ENCODE assay signal across 29 mouse cellular contexts in the genomic region with DNA sequence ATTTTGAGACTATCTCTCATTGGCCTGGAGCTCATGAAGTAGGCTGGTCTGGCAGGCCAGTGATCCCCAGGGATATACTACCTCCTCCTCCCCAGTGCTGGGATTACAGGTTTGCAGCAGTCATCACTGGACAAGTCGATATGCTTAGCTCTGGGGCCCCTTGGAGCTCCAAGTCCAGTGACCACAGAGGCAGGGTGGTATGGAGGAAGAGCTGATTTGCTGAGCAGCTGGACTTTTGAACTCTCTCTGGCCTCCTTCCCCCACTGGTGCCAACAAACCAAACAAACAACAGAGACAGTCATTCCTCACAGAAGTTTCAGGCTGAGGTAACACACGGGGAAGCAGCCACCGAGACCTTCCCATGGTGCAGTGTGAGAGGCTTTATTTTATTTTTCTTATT.
DNase-seq lines count a peak whose midpoint lies in the region; ATAC-seq lines count a peak whose summit lies in the region.
"Had no signal": no experiment of that assay in that cellular context is flagged by ENCODE, and none has a peak within 500 bp of the region (broad histone marks: within the 10 kb centered on the region; RNA-seq: fewer than 3 reads in every experiment).

No protein-coding gene starts in this region.

- peaks cover 38% of the 10 kb centered on the region for H3K4me1 ChIP-seq in heart, embryonic 10.5 days
- peaks cover 30% of the 10 kb centered on the region for H3K4me1 ChIP-seq in heart, embryonic 12.5 days (replicated peaks)
- H3K4me1 ChIP-seq in intestine, embryonic 16.5 days (ENCODE audit: control insufficient read depth, insufficient read depth, low read length), result peaks cover 9% of the 10 kb centered on the region; the same call in 1 of the 2 replicates
- no peaks in the 10 kb centered on the region for H3K4me1 ChIP-seq in liver, embryonic 16.5 days (ENCODE audit: control insufficient read depth, low read depth, low read length)
- H3K4me1 ChIP-seq in forebrain, embryonic 13.5 days, result no peaks in the 10 kb centered on the region
- H3K4me1 ChIP-seq: limb, embryonic 15.5 days; neural tube, embryonic 12.5 days had no signal

- H3K36me3 ChIP-seq in heart, embryonic 10.5 days, result no peaks in the 10 kb centered on the region
- no peaks in the 10 kb centered on the region for H3K36me3 ChIP-seq in heart, embryonic 12.5 days
- H3K36me3 ChIP-seq in intestine, embryonic 16.5 days (ENCODE audit: control insufficient read depth, insufficient read depth, low read length), result no peaks in the 10 kb centered on the region
- H3K36me3 ChIP-seq in liver, embryonic 16.5 days (ENCODE audit: control insufficient read depth, insufficient read depth), result no peaks in the 10 kb centered on the region
- H3K36me3 ChIP-seq in forebrain, embryonic 13.5 days (ENCODE audit: poor library complexity, severe bottlenecking), result no peaks in the 10 kb centered on the region
- H3K36me3 ChIP-seq: embryonic facial prominence, embryonic 13.5 days; forebrain, embryonic 10.5 days; G1E; heart, embryonic 15.5 days; limb, embryonic 10.5 days; limb, embryonic 15.5 days; neural tube, embryonic 12.5 days had no signal

- 76% methylated on average over 3 of the region's 3 CpGs for WGBS in heart, embryonic 10.5 days
- 67% methylated on average over 3 of the region's 3 CpGs for WGBS in heart, embryonic 12.5 days
- 31% methylated on average over 3 of the region's 3 CpGs for WGBS in intestine, embryonic 16.5 days
- 56% methylated on average over 3 of the region's 3 CpGs for WGBS in liver, embryonic 16.5 days (ENCODE audit: insufficient replicate concordance)
- WGBS in forebrain, embryonic 13.5 days, result 82% methylated on average over 3 of the region's 3 CpGs

- no peaks in the 10 kb centered on the region for H3K27me3 ChIP-seq in heart, embryonic 10.5 days (ENCODE audit: insufficient read depth, poor library complexity, severe bottlenecking)
- no peaks in the 10 kb centered on the region for H3K27me3 ChIP-seq in heart, embryonic 12.5 days (replicated peaks)
- H3K27me3 ChIP-seq in intestine, embryonic 16.5 days (replicated peaks; ENCODE audit: control insufficient read depth, insufficient read depth, low read length), result no peaks in the 10 kb centered on the region
- H3K27me3 ChIP-seq in liver, embryonic 16.5 days (ENCODE audit: control insufficient read depth, insufficient read depth, low read depth, low read length), result no peaks in the 10 kb centered on the region
- H3K27me3 ChIP-seq in forebrain, embryonic 13.5 days, result no peaks in the 10 kb centered on the region
- H3K27me3 ChIP-seq: embryonic facial prominence, embryonic 13.5 days; heart, embryonic 15.5 days; limb, embryonic 15.5 days; neural tube, embryonic 12.5 days had no signal

- no peak overlapping the region for H3K4me2 ChIP-seq in heart, embryonic 12.5 days
- H3K4me2 ChIP-seq in intestine, embryonic 16.5 days (ENCODE audit: low read depth, low read length), result no peak overlapping the region
- no peak overlapping the region for H3K4me2 ChIP-seq in liver, embryonic 16.5 days (ENCODE audit: low read depth, low read length)
- H3K4me2 ChIP-seq in forebrain, embryonic 13.5 days, result no peak overlapping the region
- H3K4me2 ChIP-seq: embryonic facial prominence, embryonic 13.5 days; heart, embryonic 15.5 days; limb, embryonic 15.5 days; midbrain, embryonic 11.5 days; neural tube, embryonic 12.5 days had no signal

- no peaks in the 10 kb centered on the region for H3K9me3 ChIP-seq in heart, embryonic 10.5 days
- H3K9me3 ChIP-seq in heart, embryonic 12.5 days (replicated peaks), result no peaks in the 10 kb centered on the region
- H3K9me3 ChIP-seq in intestine, embryonic 16.5 days (ENCODE audit: control insufficient read depth, low read length), result no peaks in the 10 kb centered on the region
- no peaks in the 10 kb centered on the region for H3K9me3 ChIP-seq in liver, embryonic 16.5 days (replicated peaks; ENCODE audit: control insufficient read depth, low read length)
- H3K9me3 ChIP-seq in forebrain, embryonic 13.5 days (replicated peaks), result no peaks in the 10 kb centered on the region
- H3K9me3 ChIP-seq: forebrain, embryonic 10.5 days; heart, embryonic 15.5 days; limb, embryonic 10.5 days; limb, embryonic 15.5 days; neural tube, embryonic 12.5 days had no signal

- DNase-seq in heart, embryonic 10.5 days (ENCODE audit: low spot score), result no peak
- peak; percentile 44 for DNase-seq in kidney, adult 9 months
- no peak for DNase-seq in kidney, postnatal 14 days
- no peak for DNase-seq in cerebellum, adult 11-12 months
- DNase-seq: adrenal gland, postnatal 25 days; cerebellum, adult 18-20 months; cerebellum, postnatal 10 days; heart, adult 2 months; lung, postnatal 36 days; right cerebral cortex, adult 18-20 months; spleen, adult 18-20 months; thymus, adult 18-20 months; thymus, postnatal 25 days had no signal

- ATAC-seq in heart, embryonic 12.5 days (ENCODE audit: insufficient number of reproducible peaks, low FRiP score), result no peak
- ATAC-seq in intestine, embryonic 16.5 days, result peak; percentile 92
- peak; percentile 75 for ATAC-seq in liver, embryonic 16.5 days (ENCODE audit: low read depth)
- ATAC-seq in forebrain, embryonic 13.5 days, result no peak
- ATAC-seq: forebrain, embryonic 16.5 days; hindbrain, embryonic 16.5 days; midbrain, embryonic 16.5 days had no signal

- peak overlapping the region; percentile 59; the same call in 1 of the 2 replicates for H3K27ac ChIP-seq in heart, embryonic 10.5 days
- no peak overlapping the region for H3K27ac ChIP-seq in heart, embryonic 12.5 days (ENCODE audit: poor library complexity, severe bottlenecking)
- no peak overlapping the region for H3K27ac ChIP-seq in intestine, embryonic 16.5 days (ENCODE audit: low read length)
- 0 out of 2 replicates have a peak overlapping the region, but pooled peaks have one; percentile 48 for H3K27ac ChIP-seq in liver, embryonic 16.5 days (ENCODE audit: low read length)
- H3K27ac ChIP-seq in forebrain, embryonic 13.5 days, result no peak overlapping the region
- H3K27ac ChIP-seq: embryonic facial prominence, embryonic 13.5 days; forebrain, embryonic 10.5 days; heart, adult 2 months; heart, embryonic 15.5 days; limb, embryonic 10.5 days; limb, embryonic 15.5 days; neural tube, embryonic 12.5 days had no signal

- H3K9ac ChIP-seq in heart, embryonic 12.5 days, result no peak overlapping the region
- no peak overlapping the region for H3K9ac ChIP-seq in intestine, embryonic 16.5 days (ENCODE audit: low read depth, low read length)
- H3K9ac ChIP-seq in liver, embryonic 16.5 days (ENCODE audit: low read depth, low read length), result no peak overlapping the region
- no peak overlapping the region for H3K9ac ChIP-seq in forebrain, embryonic 13.5 days
- H3K9ac ChIP-seq: embryonic facial prominence, embryonic 13.5 days; heart, embryonic 15.5 days; limb, embryonic 15.5 days; neural tube, embryonic 12.5 days had no signal

- no peak overlapping the region for H3K4me3 ChIP-seq in heart, embryonic 10.5 days
- no peak overlapping the region for H3K4me3 ChIP-seq in heart, embryonic 12.5 days
- no peak overlapping the region for H3K4me3 ChIP-seq in intestine, embryonic 16.5 days (ENCODE audit: low read length)
- no peak overlapping the region for H3K4me3 ChIP-seq in liver, embryonic 16.5 days (ENCODE audit: low read depth, low read length)
- no peak overlapping the region for H3K4me3 ChIP-seq in forebrain, embryonic 13.5 days
- H3K4me3 ChIP-seq: embryonic facial prominence, embryonic 13.5 days; forebrain, embryonic 10.5 days; heart, adult 2 months; heart, embryonic 15.5 days; limb, embryonic 10.5 days; limb, embryonic 15.5 days; myocyte; neural tube, embryonic 12.5 days had no signal

Comparison
In these comparisons a context has a peak if more than half of its experiments do, and no peak if none do; other contexts are left out.
1. H3K27ac ChIP-seq: peak in heart, embryonic 10.5 days (single experiment) and liver, embryonic 16.5 days (single experiment); none in heart, embryonic 12.5 days (single experiment), intestine, embryonic 16.5 days (single experiment) and forebrain, embryonic 13.5 days (single experiment).
2. ATAC-seq: peak in intestine, embryonic 16.5 days (single experiment) and liver, embryonic 16.5 days (single experiment); none in heart, embryonic 12.5 days (single experiment) and forebrain, embryonic 13.5 days (single experiment).